Mouse (Mus musculus): ENCODE measurements at regions not wholly inside any gene's neighbourhood (a gene's known extent, or its start where the extent isn't known, plus 50 kb on each side); places are given as distances from the start of the nearest gene placed in this dataset.

GRCm38 (mm10) chr1:35385430-35385829, 535.7 kb downstream of the Plekhb2 start:
- Histone ChIP-seq H3K4me3 (no peak overlapping the region), H3K9me3 (no peaks in the 10 kb centered on the region), H3K27ac (no peak overlapping the region), H3K4me2 (no peak overlapping the region; the same call in 1 of the 2 replicates), H3K4me1 (no peaks in the 10 kb centered on the region; the same call in 1 of the 2 replicates), H3K9ac (no peak overlapping the region), H3K36me3 (no peaks in the 10 kb centered on the region), H3K27me3 (no peaks in the 10 kb centered on the region)
- 31% methylated on average over 9 of the region's 9 CpGs for WGBS
- ATAC-seq (ENCODE audit: borderline replicate concordance, extremely low read depth, low FRiP score, low TSS enrichment): no peak

DNA sequence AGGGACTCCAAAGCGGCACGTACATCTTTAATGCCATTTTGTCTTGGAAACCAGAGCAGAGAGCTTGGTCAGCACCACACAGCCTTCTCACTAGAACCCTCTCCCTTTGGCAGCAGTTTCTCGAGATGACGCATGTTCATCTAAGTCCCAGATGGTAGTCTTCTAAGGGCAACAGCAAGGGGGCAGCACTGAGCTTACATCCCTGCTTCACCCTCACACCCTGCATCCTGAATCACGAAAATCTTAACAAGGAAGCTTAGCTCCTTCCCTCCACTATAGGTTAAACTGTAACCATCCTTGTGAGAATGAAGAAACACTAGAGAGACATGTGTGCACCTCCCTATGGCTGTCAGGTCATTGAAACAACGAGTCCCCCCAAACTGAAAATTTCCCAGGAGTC, 538.4 kb downstream of the Plekhb2 start:
- H3K4me1 ChIP-seq: no peaks in the 10 kb centered on the region
- no peak overlapping the region for H3K4me3 ChIP-seq
- H3K27ac ChIP-seq: no peak overlapping the region
- no peaks in the 10 kb centered on the region for H3K9me3 ChIP-seq
- no peak for ATAC-seq (ENCODE audit: borderline replicate concordance, extremely low read depth, low FRiP score, low TSS enrichment)
- WGBS: 33% methylated on average over 6 of the region's 6 CpGs
- no peaks in the 10 kb centered on the region for H3K36me3 ChIP-seq
- no peak overlapping the region for H3K9ac ChIP-seq
- H3K27me3 ChIP-seq: no peaks in the 10 kb centered on the region
- no peak overlapping the region for H3K4me2 ChIP-seq

- Histone ChIP-seq H3K27ac (no peak overlapping the region), H3K4me3 (no peak overlapping the region), H3K9me3 (no peaks in the 10 kb centered on the region), H3K36me3 (no peaks in the 10 kb centered on the region), H3K9ac (no peak overlapping the region), H3K27me3 (no peaks in the 10 kb centered on the region), H3K4me1 (no peaks in the 10 kb centered on the region), H3K4me2 (no peak overlapping the region)
- 59% methylated on average over 4 of the region's 4 CpGs for WGBS
- no peak for ATAC-seq (ENCODE audit: borderline replicate concordance, extremely low read depth, low FRiP score, low TSS enrichment)
Measured at GRCm38 (mm10) chr1:35390371-35390770, 540.6 kb downstream of the Plekhb2 start.

- H3K36me3 ChIP-seq: no peaks in the 10 kb centered on the region
- WGBS: 69% methylated on average over 7 of the region's 7 CpGs
- H3K27ac ChIP-seq: no peak overlapping the region
- no peak overlapping the region for H3K4me2 ChIP-seq
- no peak overlapping the region for H3K4me3 ChIP-seq
- no peaks in the 10 kb centered on the region for H3K27me3 ChIP-seq
- H3K9ac ChIP-seq: no peak overlapping the region
- no peak for ATAC-seq (ENCODE audit: borderline replicate concordance, extremely low read depth, low FRiP score, low TSS enrichment)
- no peaks in the 10 kb centered on the region for H3K4me1 ChIP-seq
- no peaks in the 10 kb centered on the region for H3K9me3 ChIP-seq
Measured at GRCm38 (mm10) chr1:35390858-35391586, 541.2 kb downstream of the Plekhb2 start.

- Histone ChIP-seq H3K4me3 (no peak overlapping the region), H3K9me3 (no peaks in the 10 kb centered on the region), H3K36me3 (no peaks in the 10 kb centered on the region), H3K27ac (no peak overlapping the region), H3K27me3 (no peaks in the 10 kb centered on the region), H3K4me1 (no peaks in the 10 kb centered on the region), H3K4me2 (no peak overlapping the region), H3K9ac (no peak overlapping the region)
- ATAC-seq (ENCODE audit: borderline replicate concordance, extremely low read depth, low FRiP score, low TSS enrichment): no peak
- 81% methylated on average over 6 of the region's 6 CpGs for WGBS
Measured at GRCm38 (mm10) chr1:35393550-35394118, 543.9 kb downstream of the Plekhb2 start.

DNA sequence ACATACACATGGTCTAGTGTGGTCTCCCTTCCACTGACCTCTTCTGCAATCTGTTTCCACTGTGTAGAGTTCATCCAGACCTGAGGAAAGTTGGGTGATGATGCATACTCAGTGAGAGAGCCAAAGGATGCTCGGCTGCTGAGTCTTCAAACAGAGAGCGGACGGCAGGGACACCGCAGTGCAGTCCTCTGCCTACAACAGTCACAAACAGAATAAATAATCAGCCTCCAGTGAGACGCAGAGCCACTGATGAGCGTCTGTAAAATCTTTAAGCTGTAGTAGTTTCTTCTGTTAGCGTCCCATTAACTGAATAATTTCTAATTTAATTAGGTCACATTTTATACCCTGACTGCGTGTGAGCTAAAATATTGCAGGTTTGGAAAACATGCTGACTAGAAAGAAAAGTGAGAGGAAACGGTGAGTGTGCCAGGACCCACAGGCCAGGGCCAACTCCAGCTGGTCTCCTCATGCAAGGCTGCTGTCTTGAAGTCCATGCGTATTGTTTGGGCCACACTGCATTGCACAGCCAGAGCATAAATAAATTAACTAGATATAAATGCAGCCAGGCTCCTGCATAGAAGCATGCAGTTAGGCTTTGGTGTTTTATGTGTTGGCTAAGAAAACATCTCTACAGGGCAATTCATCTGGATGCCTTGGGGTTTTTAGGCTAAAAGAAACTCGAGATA, 551.0 kb downstream of the Plekhb2 start:
- no peaks in the 10 kb centered on the region for H3K36me3 ChIP-seq
- H3K9me3 ChIP-seq: no peaks in the 10 kb centered on the region
- H3K4me2 ChIP-seq: no peak overlapping the region
- no peaks in the 10 kb centered on the region for H3K4me1 ChIP-seq
- no peak overlapping the region for H3K4me3 ChIP-seq
- no peaks in the 10 kb centered on the region for H3K27me3 ChIP-seq
- WGBS: 74% methylated on average over 11 of the region's 11 CpGs
- no peak overlapping the region for H3K9ac ChIP-seq
- ATAC-seq (ENCODE audit: borderline replicate concordance, extremely low read depth, low FRiP score, low TSS enrichment): no peak
- no peak overlapping the region for H3K27ac ChIP-seq

- H3K4me3 ChIP-seq: no peak overlapping the region
- no peak for ATAC-seq (ENCODE audit: borderline replicate concordance, extremely low read depth, low FRiP score, low TSS enrichment)
- 80% methylated on average over 4 of the region's 4 CpGs for WGBS
Measured at GRCm38 (mm10) chr1:35402995-35403394, 553.2 kb downstream of the Plekhb2 start.

GRCm38 (mm10) chr1:35405418-35405817, 555.6 kb downstream of the Plekhb2 start:
- H3K27ac ChIP-seq: no peak overlapping the region
- H3K9me3 ChIP-seq: no peaks in the 10 kb centered on the region
- H3K4me2 ChIP-seq: no peak overlapping the region
- no peaks in the 10 kb centered on the region for H3K36me3 ChIP-seq
- no peaks in the 10 kb centered on the region for H3K27me3 ChIP-seq
- no peak overlapping the region for H3K9ac ChIP-seq
- no peak for ATAC-seq (ENCODE audit: borderline replicate concordance, extremely low read depth, low FRiP score, low TSS enrichment)
- 78% methylated on average over 6 of the region's 6 CpGs for WGBS
- no peaks in the 10 kb centered on the region for H3K4me1 ChIP-seq
- no peak overlapping the region for H3K4me3 ChIP-seq

More at GRCm38 (mm10) chr1:35402995-35403394, 553.2 kb downstream of the Plekhb2 start:
- Histone ChIP-seq H3K36me3 (no peaks in the 10 kb centered on the region), H3K4me1 (no peaks in the 10 kb centered on the region), H3K9ac (no peak overlapping the region), H3K27me3 (no peaks in the 10 kb centered on the region), H3K27ac (no peak overlapping the region), H3K9me3 (no peaks in the 10 kb centered on the region), H3K4me2 (no peak overlapping the region)

DNA sequence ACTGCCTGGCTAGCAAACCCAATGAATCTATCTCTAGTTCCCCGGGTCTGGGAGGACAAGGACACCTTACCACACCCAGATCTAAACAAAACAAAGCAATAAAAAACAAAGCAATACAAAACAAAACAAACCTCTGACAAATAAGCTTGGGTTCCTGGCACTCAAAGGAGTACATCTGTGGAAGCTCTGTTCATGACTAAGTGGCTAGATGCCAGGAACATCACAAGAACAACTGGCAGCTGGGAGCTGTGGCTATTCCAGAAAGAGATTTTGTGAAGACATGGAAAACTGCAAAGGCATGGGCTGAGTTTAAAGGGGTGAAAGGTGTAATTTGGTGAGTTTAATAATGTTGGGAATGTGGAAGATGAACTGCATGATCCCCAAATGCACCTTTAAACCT, 565.9 kb downstream of the Plekhb2 start:
- no peaks in the 10 kb centered on the region for H3K9me3 ChIP-seq
- WGBS: 52% methylated on average over 1 of the region's 1 CpGs

GRCm38 (mm10) chr1:35428126-35428840, 578.5 kb downstream of the Plekhb2 start:
- Histone ChIP-seq H3K4me1 (no peaks in the 10 kb centered on the region), H3K4me2 (no peak overlapping the region), H3K27ac (no peak overlapping the region), H3K36me3 (no peaks in the 10 kb centered on the region), H3K9ac (no peak overlapping the region), H3K27me3 (no peaks in the 10 kb centered on the region), H3K4me3 (no peak overlapping the region), H3K9me3 (no peaks in the 10 kb centered on the region)
- 71% methylated on average over 8 of the region's 8 CpGs for WGBS
- no peak for ATAC-seq (ENCODE audit: borderline replicate concordance, extremely low read depth, low FRiP score, low TSS enrichment)

More for the DNA sequence above, 565.9 kb downstream of the Plekhb2 start:
- H3K27ac ChIP-seq: no peak overlapping the region
- H3K9ac ChIP-seq: no peak overlapping the region
- H3K4me2 ChIP-seq: no peak overlapping the region
- no peaks in the 10 kb centered on the region for H3K27me3 ChIP-seq
- no peaks in the 10 kb centered on the region for H3K36me3 ChIP-seq
- no peaks in the 10 kb centered on the region for H3K4me1 ChIP-seq
- no peak for ATAC-seq (ENCODE audit: borderline replicate concordance, extremely low read depth, low FRiP score, low TSS enrichment)
- no peak overlapping the region for H3K4me3 ChIP-seq

DNA sequence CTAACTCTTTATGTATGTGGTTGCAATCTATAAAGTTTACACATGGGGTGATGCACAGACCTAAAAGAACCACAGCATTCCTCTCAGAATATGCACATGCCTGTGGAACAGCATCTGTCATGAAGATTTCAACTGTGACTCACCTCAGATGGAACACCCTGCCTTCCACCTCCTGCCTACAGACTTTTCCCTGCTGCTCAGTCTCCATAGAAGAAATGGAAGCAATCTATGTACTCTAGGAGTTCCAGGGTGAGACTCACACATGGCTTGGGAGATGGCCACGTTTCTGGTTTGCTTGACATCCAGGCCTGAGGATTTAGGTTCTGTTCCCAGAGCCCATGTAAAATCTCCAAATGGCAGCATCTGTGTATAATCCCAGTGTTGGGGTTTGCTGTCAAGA, 579.7 kb downstream of the Plekhb2 start:
- 60% methylated on average over 1 of the region's 1 CpGs for WGBS
- Histone ChIP-seq H3K9me3 (no peaks in the 10 kb centered on the region), H3K27me3 (no peaks in the 10 kb centered on the region), H3K4me1 (no peaks in the 10 kb centered on the region), H3K27ac (no peak overlapping the region), H3K4me2 (no peak overlapping the region), H3K4me3 (no peak overlapping the region), H3K9ac (no peak overlapping the region), H3K36me3 (no peaks in the 10 kb centered on the region)
- ATAC-seq (ENCODE audit: borderline replicate concordance, extremely low read depth, low FRiP score, low TSS enrichment): no peak

DNA sequence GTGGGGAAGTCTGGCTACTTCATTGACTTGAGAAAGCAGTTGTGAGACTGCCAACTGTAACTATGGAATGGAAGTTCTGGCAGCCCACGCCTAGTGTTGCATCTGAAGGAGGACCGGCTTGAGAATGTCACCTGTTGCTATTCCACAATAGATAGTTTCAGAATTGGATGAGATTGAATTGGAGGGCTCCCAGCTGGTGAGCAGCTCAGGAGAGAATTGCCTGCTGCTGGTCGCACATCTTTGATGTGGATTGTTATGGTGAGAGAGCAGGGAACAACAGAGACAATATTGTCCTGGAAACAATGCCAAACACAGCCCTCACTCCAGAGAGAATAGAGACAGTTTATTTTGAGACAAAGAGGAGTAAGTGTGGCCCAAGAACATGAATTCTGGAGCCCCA, 585.9 kb downstream of the Plekhb2 start:
- Histone ChIP-seq H3K36me3 (no peaks in the 10 kb centered on the region), H3K4me3 (no peak overlapping the region), H3K9me3 (no peaks in the 10 kb centered on the region), H3K9ac (no peak overlapping the region), H3K27ac (no peak overlapping the region), H3K4me1 (no peaks in the 10 kb centered on the region), H3K27me3 (no peaks in the 10 kb centered on the region), H3K4me2 (no peak overlapping the region)
- WGBS: 92% methylated on average over 3 of the region's 3 CpGs
- ATAC-seq (ENCODE audit: borderline replicate concordance, extremely low read depth, low FRiP score, low TSS enrichment): no peak

Measured in lung, embryonic 15.5 days (tissue).